Mouse (Mus musculus) mesoderm, embryonic 11.5 days (tissue): ENCODE data around the gene Opalin.
A peak's percentile ranks its signal among the peaks of the same experiment; 100 is the strongest.

Source experiments
- DNase-seq: peaks from one replicate; pipeline ENCODE4 v3.0.0-alpha.2; 2012; ENCODE audit warnings: low read depth, low spot score

Opalin gene

GRCm38 (mm10) chr19:41015951-41016716, 60.8 kb downstream of the Opalin start:
- DNase-seq, result peak; percentile 67

GRCm38 (mm10) chr19:41014003-41014402, 62.9 kb downstream of the Opalin start:
- DNase-seq, result no peak

GRCm38 (mm10) chr19:41013591-41013990, 63.3 kb downstream of the Opalin start:
- DNase-seq, result no peak
